Mouse (Mus musculus): ENCODE results near the gene Tctex1d4. TPM values are rescaled to one million over a fixed set of nuclear protein-coding genes. Genes with fewer than 3 reads are reported as not detected.

Gene Tctex1d4
- polyA plus RNA-seq, 1 experiment from 2014 or later: 0.24 TPM

- WGBS: 86% methylated on average over 1 of the region's 1 CpGs
- ATAC-seq (replicated peaks; ENCODE audit: low FRiP score, low read depth): no peak
Observed at GRCm38 (mm10) chr4:117113237-117113636, 13.4 kb upstream of the Tctex1d4 start.

GRCm38 (mm10) chr4:117115592-117115991 lies 11.0 kb upstream of the Tctex1d4 start:
- ATAC-seq (replicated peaks; ENCODE audit: low FRiP score, low read depth): no peak
- no peak overlapping the region for H3K4me3 ChIP-seq (replicated peaks; ENCODE audit: low read depth, low read length)
- H3K27ac ChIP-seq: no peak overlapping the region
- no peak overlapping the region for H3K4me2 ChIP-seq (ENCODE audit: low read length)
- no peaks in the 10 kb centered on the region for H3K9me3 ChIP-seq (replicated peaks; ENCODE audit: low read length)
- H3K36me3 ChIP-seq (ENCODE audit: insufficient read depth, low read length): no peaks in the 10 kb centered on the region
- no peak for DNase-seq (ENCODE audit: low spot score)
- 86% methylated on average over 5 of the region's 5 CpGs for WGBS
- TF ChIP-seq CTCF (IDR thresholded peaks at IDR 0.05; ENCODE audit: low read depth): no peak
- H3K9ac ChIP-seq (ENCODE audit: low read depth, low read length): no peak overlapping the region
- H3K27me3 ChIP-seq (ENCODE audit: insufficient read depth, low read length): no peaks in the 10 kb centered on the region
- peaks cover 6% of the 10 kb centered on the region; the same call in 1 of the 2 replicates for H3K4me1 ChIP-seq (replicated peaks; ENCODE audit: insufficient read depth, low read length)

More at GRCm38 (mm10) chr4:117113237-117113636, 13.4 kb upstream of the Tctex1d4 start:
- peaks cover 7% of the 10 kb centered on the region; the same call in 1 of the 2 replicates for H3K36me3 ChIP-seq (ENCODE audit: insufficient read depth, low read length)
- H3K4me1 ChIP-seq (replicated peaks; ENCODE audit: insufficient read depth, low read length): no peaks in the 10 kb centered on the region
- no peak overlapping the region for H3K4me2 ChIP-seq (ENCODE audit: low read length)
- no peaks in the 10 kb centered on the region for H3K27me3 ChIP-seq (ENCODE audit: insufficient read depth, low read length)
- no peak for DNase-seq (ENCODE audit: low spot score)
- no peak for TF ChIP-seq CTCF (IDR thresholded peaks at IDR 0.05; ENCODE audit: low read depth)
- H3K9ac ChIP-seq (ENCODE audit: low read depth, low read length): no peak overlapping the region
- H3K4me3 ChIP-seq (replicated peaks; ENCODE audit: low read depth, low read length): no peak overlapping the region
- H3K27ac ChIP-seq: no peak overlapping the region
- no peaks in the 10 kb centered on the region for H3K9me3 ChIP-seq (replicated peaks; ENCODE audit: low read length)

- ATAC-seq (replicated peaks; ENCODE audit: low FRiP score, low read depth) (no peak), DNase-seq (ENCODE audit: low spot score) (no peak)
- 95% methylated on average over 7 of the region's 7 CpGs for WGBS
- Histone ChIP-seq H3K36me3 (ENCODE audit: insufficient read depth, low read length) (no peaks in the 10 kb centered on the region), H3K4me1 (replicated peaks; ENCODE audit: insufficient read depth, low read length) (peaks cover 6% of the 10 kb centered on the region; the same call in 1 of the 2 replicates), H3K27me3 (ENCODE audit: insufficient read depth, low read length) (no peaks in the 10 kb centered on the region), H3K4me3 (replicated peaks; ENCODE audit: low read depth, low read length) (no peak overlapping the region), H3K9me3 (replicated peaks; ENCODE audit: low read length) (no peaks in the 10 kb centered on the region), H3K27ac (no peak overlapping the region), H3K4me2 (ENCODE audit: low read length) (no peak overlapping the region), H3K9ac (ENCODE audit: low read depth, low read length) (no peak overlapping the region)
- no peak for TF ChIP-seq CTCF (IDR thresholded peaks at IDR 0.05; ENCODE audit: low read depth)
Observed at GRCm38 (mm10) chr4:117117931-117118330, 8.7 kb upstream of the Tctex1d4 start.

- Histone ChIP-seq H3K4me3 (replicated peaks; ENCODE audit: low read depth, low read length) (peak overlapping the region; percentile 56), H3K4me1 (replicated peaks; ENCODE audit: insufficient read depth, low read length) (peaks cover 6% of the 10 kb centered on the region; the same call in 1 of the 2 replicates), H3K4me2 (ENCODE audit: low read length) (peak overlapping the region; percentile 99), H3K9me3 (replicated peaks; ENCODE audit: low read length) (no peaks in the 10 kb centered on the region), H3K27ac (peak overlapping the region; percentile 94), H3K27me3 (ENCODE audit: insufficient read depth, low read length) (no peaks in the 10 kb centered on the region), H3K36me3 (ENCODE audit: insufficient read depth, low read length) (no peaks in the 10 kb centered on the region), H3K9ac (ENCODE audit: low read depth, low read length) (peak overlapping the region; percentile 63)
- 78% methylated on average over 5 of the region's 5 CpGs for WGBS
- no peak for DNase-seq (ENCODE audit: low spot score)
- ATAC-seq (replicated peaks; ENCODE audit: low FRiP score, low read depth): no peak
- no peak for TF ChIP-seq CTCF (IDR thresholded peaks at IDR 0.05; ENCODE audit: low read depth)
Observed at GRCm38 (mm10) chr4:117119636-117120035, 7.0 kb upstream of the Tctex1d4 start.

- TF ChIP-seq CTCF (IDR thresholded peaks at IDR 0.05; ENCODE audit: low read depth): no peak
- Histone ChIP-seq H3K4me2 (ENCODE audit: low read length) (peak overlapping the region; percentile 99), H3K27me3 (ENCODE audit: insufficient read depth, low read length) (no peaks in the 10 kb centered on the region), H3K9ac (ENCODE audit: low read depth, low read length) (peak overlapping the region; percentile 63), H3K27ac (peak overlapping the region; percentile 94), H3K36me3 (ENCODE audit: insufficient read depth, low read length) (no peaks in the 10 kb centered on the region), H3K4me1 (replicated peaks; ENCODE audit: insufficient read depth, low read length) (peaks cover 9% of the 10 kb centered on the region), H3K4me3 (replicated peaks; ENCODE audit: low read depth, low read length) (peak overlapping the region; percentile 56), H3K9me3 (replicated peaks; ENCODE audit: low read length) (no peaks in the 10 kb centered on the region)
- DNase-seq (ENCODE audit: low spot score) (no peak), ATAC-seq (replicated peaks; ENCODE audit: low FRiP score, low read depth) (no peak; the same call in 1 of the 2 replicates)
- WGBS: 5% methylated on average over 10 of the region's 10 CpGs
Observed at GRCm38 (mm10) chr4:117120052-117120444, 6.5 kb upstream of the Tctex1d4 start.

GRCm38 (mm10) chr4:117120445-117121414 lies 5.9 kb upstream of the Tctex1d4 start:
- Histone ChIP-seq H3K4me2 (ENCODE audit: low read length) (peak overlapping the region; percentile 99), H3K9ac (ENCODE audit: low read depth, low read length) (peak overlapping the region; percentile 68), H3K4me3 (replicated peaks; ENCODE audit: low read depth, low read length) (peak overlapping the region; percentile 56), H3K36me3 (ENCODE audit: insufficient read depth, low read length) (no peaks in the 10 kb centered on the region), H3K4me1 (replicated peaks; ENCODE audit: insufficient read depth, low read length) (peaks cover 13% of the 10 kb centered on the region), H3K27me3 (ENCODE audit: insufficient read depth, low read length) (no peaks in the 10 kb centered on the region), H3K27ac (peak overlapping the region; percentile 94), H3K9me3 (replicated peaks; ENCODE audit: low read length) (no peaks in the 10 kb centered on the region)
- peak; percentile 100 for DNase-seq (ENCODE audit: low spot score)
- under 1% methylated on average over 69 of the region's 69 CpGs for WGBS
- ATAC-seq (replicated peaks; ENCODE audit: low FRiP score, low read depth): peak; percentile 93
- TF ChIP-seq CTCF (IDR thresholded peaks at IDR 0.05; ENCODE audit: low read depth): peak; percentile 88

Measured in kidney, postnatal 0 days (tissue).